Comparison of ENCODE assay signal across 8 mouse cellular contexts in genomic region chr11:95041139-95041609, GRCm38 (mm10). TPM values are rescaled to one million over a fixed set of nuclear protein-coding genes. Genes with fewer than 3 reads are reported as not detected.
DNase-seq lines count a peak whose midpoint lies in the region; TF ChIP-seq lines count a peak whose summit lies in the region.

TSS of gene Pdk2 (minus strand) at chr11:95041354.

- H3K79me2 ChIP-seq in macrophage (ENCODE audit: inconsistent target): no peaks in the 10 kb centered on the region

- H3K36me3 ChIP-seq in macrophage (ENCODE audit: inconsistent target): no peaks in the 10 kb centered on the region

- peak; percentile 86 to 92 for DNase-seq in adrenal gland, adult 18-20 months (ENCODE audit: low spot score in 2 of 2)
- peak; percentile 98 for DNase-seq in embryo, embryonic 10.5 days (ENCODE audit: low spot score)
- DNase-seq in gastrocnemius, postnatal 10 days: peak; percentile 91
- peak; percentile 93 for DNase-seq in hindlimb bud, embryonic 11.5 days (ENCODE audit: extremely low spot score, low read depth, low spot score)
- peak; percentile 93 to 97 for DNase-seq in left cerebral cortex, adult 2 months (ENCODE audit: extremely low spot score in 1 of 2, low spot score in 2 of 2)
- peak; percentile 92 for DNase-seq in retina, postnatal 7 days (ENCODE audit: low read depth, low spot score)
- peak; percentile 79 to 97 for DNase-seq in urinary bladder, adult 18-20 months (ENCODE audit: low spot score in 2 of 2)

- H3K4me3 ChIP-seq in left cerebral cortex, adult 2 months: peak within 1 kb of the TSS; percentile 83
- peak within 1 kb of the TSS; percentile 44 for H3K4me3 ChIP-seq in macrophage (ENCODE audit: inconsistent target)

- no peak for TF ChIP-seq CTCF in left cerebral cortex, adult 2 months (IDR thresholded peaks at IDR 0.05)

- peak within 1 kb of the TSS; percentile 91 for H3K27ac ChIP-seq in left cerebral cortex, adult 2 months
- H3K27ac ChIP-seq in macrophage: no peak within 1 kb of the TSS

- under 1% methylated on average over 41 of the region's 41 CpGs for WGBS in macrophage (ENCODE audit: missing documents)

- intact Hi-C loops in left cerebral cortex, adult 2 months (cut with DNase I): loop anchor here (2.0 to 10.0 kb wide), 4 partner anchors 50 to 214 kb away; partner anchors contain the start of genes Col1a1, Ppp1r9b and Sgca

RNA-seq across cellular contexts. Expression of gene Pdk2, which starts in this region (rescaled TPM):
- 100 to 1,000 TPM in 1 of 2 experiments, 10 to 100 TPM in 1; 84.1 to 111 TPM for total RNA-seq in adrenal gland, adult 18-20 months (2021)
- 100 to 1,000 TPM; 345 to 347 TPM for total RNA-seq in gastrocnemius, postnatal 10 days (2021)
- total RNA-seq in left cerebral cortex, adult 2 months (2021): 100 to 1,000 TPM; 109 to 112 TPM
- 10 to 100 TPM in 1 of 26 experiments, 1 to 10 TPM in 14, under 1 TPM in 6, not detected in 5; 0.30 to 11.0 (median 3.0) TPM for total RNA-seq in macrophage (2018; cell fraction: chromatin; rRNA removed)
- total RNA-seq in macrophage (2018; cell fraction: cytosol; rRNA removed): 10 to 100 TPM in 8 of 26 experiments, 1 to 10 TPM in 18; 3.2 to 13.4 (median 5.8) TPM
- total RNA-seq in macrophage (2018; cell fraction: nucleus; rRNA removed): 10 to 100 TPM in 1 of 26 experiments, 1 to 10 TPM in 22, under 1 TPM in 3; 0.81 to 10.7 (median 2.4) TPM
- polyA plus RNA-seq in macrophage (2018): 4.2 to 14.2 TPM (median 9.9 TPM) in 3 replicates
